Mouse (Mus musculus) yolk sac, embryonic 10.5 days (tissue): ENCODE measurements around the gene App.

Experiments used
- DNase-seq: peaks from one replicate; pipeline ENCODE4 v3.0.0-alpha.2; 2017; ENCODE audit warnings: low spot score

The App gene

DNA sequence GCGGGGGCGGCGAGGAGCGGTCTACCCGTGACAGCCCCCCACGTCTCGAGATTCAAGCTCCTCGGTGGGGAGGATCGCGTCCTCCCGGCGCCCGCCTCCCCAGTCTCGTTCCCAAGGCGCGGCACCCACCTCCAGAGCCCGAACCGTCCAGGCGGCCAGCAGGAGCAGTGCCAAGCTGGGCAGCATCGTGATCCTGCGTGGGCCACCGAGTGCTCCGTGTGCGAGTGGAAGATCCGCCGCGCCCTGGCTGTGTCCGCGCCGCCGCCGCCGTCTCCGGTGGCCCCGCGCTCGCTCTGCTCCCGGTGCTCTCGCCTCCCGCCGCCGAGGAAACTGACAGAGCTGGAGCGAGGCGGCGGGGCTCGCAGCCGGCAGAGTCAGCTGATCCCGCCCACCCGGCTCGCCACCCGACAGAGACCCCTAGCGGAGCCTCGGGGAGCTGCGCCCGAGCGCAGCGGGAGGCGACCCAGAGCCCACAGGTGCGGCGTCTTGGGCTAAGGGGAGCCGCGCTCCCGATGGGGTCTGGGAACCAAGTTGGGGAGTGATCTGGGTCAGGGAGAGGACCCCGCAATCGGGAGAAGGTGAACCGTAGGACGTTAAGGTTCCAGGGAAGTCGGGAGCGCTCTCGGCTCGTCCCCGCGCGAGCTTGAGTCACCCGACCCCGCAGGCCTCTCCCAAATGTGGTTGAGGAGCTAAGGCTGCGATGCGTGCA lies at the start of gene App:
Gene App (minus strand): TSS at position 394 of the 709 bp plus-strand sequence.
- peak; percentile 83 for DNase-seq

DNA sequence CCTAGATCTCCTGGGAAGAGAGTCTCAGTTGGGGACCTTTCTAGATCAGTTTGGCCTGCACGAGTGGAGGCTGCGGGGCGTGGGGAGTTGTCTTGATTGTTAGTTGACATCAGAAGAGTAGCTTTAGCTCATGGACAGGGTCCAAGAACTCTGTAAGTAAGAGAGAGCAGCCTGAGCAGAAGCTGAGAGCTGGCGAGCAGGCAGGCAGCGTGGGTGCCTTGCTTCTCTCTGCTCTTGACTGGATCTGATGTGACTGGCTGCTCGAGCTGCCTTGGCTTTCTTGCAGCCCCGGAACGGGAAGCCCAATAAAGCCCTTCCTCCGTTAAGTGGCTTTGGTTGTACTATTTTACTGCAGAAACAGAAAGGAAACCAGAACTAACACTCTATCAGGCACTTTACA lies 42.3 kb upstream of the App start:
- no peak for DNase-seq

DNA sequence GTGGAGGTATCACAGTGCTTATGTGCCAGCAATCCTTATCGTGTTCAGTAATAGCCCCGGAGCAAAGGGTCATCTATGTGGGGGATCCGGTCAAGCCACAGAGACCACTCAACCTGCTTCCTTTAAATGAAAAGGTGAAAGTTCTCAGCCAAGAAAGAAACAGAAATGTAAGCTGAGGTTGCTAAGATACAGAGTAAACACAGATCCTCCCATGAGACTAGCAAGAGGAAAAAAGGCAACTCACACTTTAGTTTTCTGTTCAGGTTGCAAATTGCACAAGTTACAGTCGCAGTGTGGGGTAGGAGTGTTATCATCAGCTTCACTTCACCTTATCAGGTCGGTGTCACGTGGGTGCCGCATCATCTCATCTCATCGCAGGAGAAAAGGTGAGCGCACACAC lies 41.6 kb upstream of the App start:
- DNase-seq, result no peak

DNA sequence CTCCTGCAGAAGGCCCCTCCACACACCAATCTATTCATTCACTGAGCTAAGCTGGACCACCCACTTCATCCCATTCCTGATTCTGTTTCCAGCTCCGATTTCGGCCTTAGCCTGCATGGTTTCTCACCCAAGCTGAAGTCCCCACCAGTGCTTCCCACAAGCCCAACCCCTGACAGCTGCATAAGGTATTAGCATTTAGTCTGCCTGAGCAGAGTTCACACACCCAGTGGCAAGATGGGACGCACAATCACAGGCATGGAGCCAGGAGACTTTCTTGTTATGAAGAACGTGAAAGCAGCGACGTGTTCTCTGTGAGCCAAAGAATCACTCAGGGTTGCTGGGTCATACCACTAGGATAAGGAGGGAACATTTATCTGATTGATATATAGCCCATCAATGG lies 22.1 kb upstream of the App start:
- DNase-seq, result no peak

DNA sequence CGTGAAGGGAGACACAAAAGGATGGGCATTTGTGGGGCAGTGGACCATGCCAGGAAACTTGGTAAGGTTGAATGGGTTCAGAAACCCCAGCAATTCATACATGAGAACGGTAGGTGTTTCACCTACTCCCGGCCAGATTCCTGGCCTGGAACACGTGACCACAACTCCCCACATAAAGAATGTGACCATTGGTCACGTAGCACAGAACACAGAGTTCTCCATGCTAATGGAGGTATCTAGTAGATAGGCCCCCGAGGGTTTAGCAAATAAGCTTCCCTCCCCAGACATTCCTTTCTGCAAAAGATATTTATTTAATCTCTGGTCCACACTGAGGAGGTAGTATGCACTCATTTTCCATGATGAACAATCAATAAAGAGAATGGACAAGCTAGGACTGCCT lies 21.6 kb upstream of the App start:
- DNase-seq, result no peak

DNA sequence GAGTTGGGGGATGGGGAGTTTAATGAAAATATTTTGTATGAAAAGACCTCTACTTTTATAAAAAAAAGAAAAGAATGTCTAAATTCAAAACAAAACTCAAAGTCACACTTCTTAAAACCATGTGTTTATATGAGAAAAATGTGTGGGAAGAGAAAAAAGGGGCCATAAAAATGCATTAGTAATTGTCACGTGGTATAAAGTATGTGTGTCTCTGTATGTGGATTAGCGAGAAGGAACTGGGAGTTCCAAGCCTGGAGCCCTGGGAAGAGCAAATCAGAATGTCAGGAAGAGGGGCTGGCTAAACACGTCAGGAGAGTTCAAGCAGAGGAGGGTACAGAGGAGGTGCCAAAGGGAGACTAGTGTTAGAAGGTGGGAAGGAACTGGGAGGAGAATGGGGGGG lies 7.9 kb upstream of the App start:
- no peak for DNase-seq

DNA sequence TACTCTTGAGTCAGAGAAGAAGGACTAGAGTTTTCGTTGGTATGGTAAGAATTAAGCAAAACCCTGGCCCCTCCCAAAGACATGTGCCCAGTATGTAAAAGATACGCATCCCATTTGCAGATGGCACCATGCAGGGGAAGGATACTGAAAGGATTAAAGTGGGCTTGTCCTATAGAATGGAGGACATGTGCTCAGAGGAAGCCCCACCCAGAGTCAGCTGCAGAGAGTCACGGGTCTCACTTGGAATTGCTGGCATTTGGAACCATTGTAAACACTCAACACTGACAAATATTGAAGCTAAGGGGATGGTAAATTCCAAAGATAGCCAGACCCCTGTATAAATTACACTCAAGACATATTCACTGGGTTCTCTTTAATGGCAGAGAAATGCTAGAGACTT lies 7.1 kb upstream of the App start:
- DNase-seq, result no peak

DNA sequence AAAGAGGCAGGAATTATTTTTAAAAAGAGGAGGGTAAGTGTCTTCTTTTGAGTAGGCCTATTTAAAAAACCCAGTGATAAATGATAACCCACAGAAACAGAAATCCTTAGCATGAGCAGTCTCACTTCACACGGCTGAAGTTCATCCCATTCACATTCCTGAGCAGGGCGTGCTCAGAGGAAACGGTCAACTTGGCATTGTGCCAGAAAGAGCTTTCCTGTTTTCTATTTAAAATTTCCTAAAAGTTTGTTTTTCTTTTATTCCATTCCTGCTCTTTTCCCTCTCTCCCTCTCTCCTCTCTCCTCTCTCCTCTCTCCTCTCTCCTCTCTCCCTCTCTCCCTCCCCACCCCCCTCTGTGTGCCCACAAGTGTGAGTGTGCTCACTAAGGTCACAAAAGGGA lies 3.1 kb upstream of the App start:
- no peak for DNase-seq

DNA sequence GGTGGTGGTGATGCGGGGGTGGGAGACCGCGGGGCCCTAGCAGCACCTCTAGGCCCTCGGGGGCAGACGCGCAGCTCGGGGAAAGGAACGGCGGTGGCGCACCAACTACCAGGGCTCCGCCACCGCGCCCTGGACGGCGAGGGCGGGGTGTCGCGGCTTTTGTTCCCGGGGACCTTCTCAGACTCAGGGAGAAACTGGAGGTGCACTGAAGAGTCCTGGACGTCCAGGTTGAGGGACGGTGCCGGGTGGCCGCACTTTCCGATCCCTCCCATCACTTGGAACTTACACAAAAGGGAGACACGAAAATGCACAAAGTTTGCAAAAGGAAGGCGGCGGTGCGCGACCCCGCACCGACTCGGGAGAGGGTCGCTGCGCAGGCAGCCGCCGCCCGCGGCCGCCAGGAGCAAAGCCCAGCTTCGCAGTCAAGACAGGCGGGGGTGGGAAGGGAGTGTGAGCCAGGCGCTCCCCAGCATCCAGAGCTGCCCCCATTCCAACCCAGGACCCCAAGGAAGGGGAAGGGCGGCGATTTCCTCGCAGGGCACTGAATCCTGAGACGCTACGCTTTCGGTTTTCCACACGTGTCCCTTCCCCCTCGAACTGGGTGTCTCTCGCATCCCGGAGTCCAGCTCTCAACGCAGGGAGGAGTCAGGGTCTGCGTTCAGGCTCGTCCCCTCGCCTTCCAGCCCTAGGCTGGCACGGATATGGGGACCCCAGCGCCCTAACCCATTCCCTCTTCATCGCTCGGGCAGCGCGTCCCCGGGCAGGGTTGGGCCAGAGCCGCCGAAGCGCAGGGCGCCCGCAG lies 794 bp downstream of the App start:
- DNase-seq, result peak; percentile 72

DNA sequence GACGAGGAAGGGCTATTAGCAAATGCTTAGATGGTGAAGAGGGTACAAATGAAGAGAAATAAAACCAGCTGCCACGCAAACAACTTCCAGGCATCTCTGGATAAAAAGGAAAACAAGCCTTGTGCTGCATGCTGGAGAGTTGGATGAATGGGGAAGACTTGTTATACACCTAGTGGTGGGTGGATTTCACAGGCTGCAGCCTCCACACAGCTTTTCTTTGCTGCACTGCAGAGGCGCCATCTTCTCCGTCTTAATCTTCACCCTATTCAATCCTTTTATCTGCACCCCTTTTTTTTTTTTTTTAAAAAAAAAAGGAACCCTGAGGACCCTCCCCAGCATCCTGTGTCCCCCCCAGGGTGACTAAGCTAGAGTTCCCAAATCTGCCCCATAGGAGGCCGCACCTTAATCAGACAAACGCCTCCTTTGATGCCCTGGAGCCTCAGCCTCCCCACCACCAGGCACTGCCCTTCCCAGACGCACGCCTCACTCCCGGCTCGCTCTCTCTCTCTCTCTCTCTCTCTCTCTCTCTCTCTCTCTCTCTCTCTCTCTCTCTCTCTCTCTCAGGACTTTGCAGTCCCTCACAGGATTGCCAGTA lies 1.5 kb downstream of the App start:
- DNase-seq, result peak; percentile 52

DNA sequence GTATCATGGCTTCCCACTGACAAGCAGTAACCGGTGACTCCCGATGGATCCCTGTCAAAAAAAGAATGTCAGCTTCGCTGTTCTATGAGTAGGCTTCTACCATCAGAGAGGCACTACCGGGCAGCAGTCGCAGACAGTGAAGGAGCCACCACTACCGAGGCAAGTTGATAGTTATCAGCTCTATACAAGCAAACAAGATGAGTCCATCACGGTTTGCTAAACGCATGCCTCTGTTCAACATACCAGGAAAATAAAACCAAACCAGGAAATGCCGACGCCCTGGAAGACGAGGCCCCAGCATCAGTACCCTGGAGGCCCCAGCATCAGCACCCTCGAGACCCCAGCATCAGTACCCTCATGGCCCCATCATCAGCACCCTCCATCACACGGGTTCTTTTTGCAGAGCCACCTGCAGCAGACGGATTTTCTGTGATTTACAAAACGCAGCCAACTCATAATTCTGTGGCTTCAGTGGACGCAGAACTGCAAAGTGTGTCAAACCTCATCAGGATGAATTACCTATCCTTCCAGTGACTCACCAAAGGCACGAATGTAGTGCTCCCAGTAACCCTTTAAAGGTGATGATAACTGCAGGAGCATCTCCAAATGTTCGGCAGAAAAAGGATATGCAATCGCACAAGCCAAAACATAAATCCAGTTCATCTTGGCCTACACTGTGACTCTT lies 2.6 kb downstream of the App start:
- DNase-seq, result no peak

DNA sequence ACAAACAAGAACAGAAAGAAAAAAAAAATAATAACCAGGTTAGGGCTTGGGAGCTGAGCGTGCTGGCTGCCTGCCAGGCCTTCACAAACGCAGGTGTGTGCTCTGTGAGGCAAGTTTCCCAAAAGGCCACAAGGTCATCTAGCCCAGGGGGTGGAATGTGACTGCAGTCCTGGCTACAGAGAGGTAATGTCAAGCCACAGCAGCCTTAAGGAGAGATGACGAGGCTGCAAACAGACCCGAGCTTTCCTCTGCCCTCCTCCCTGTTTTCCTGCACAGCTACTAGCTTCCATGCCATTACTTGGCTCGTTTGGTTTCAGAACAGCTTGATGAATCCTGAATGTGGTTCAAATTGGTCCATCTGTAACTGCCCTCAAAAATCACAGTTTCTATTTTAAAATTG lies 4.7 kb downstream of the App start:
- peak; percentile 55 for DNase-seq

DNA sequence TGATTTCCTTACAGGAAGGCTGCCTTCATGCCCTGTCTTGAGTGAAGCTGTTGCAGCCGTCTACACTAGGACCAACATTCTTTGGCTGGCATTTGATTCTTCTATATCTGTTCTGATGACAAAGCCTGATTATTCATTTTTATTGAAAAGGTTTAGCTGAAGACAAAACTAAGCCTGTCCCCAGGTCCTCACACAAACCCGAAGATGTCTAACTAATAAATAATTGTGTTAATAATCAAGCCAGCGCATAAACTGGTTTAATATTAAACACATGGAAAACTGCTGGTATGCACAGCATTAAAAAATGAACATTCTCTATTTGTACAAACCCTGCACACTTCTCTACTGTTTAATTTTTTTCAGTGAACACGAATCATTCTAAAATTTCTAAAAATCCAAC lies 7.4 kb downstream of the App start:
- no peak for DNase-seq

DNA sequence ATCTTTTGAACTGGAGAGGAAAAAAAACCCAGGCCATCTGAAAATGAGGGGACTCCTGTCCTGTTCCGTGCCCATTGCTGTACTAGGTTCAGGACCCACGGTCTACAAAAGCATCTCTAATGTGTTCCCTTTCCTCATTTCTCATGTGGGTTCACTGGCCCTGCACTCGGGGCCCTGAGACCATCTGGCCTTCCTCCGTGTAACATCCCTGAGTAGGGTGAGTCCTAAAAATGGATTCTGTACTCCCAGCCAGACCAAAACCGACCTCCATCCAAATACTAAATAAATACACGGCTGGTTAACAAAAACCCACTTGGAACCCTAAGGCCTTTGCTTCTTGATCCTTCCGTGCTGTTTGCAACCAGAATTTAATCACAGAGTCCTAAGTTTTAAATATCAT lies 7.9 kb downstream of the App start:
- no peak for DNase-seq

DNA sequence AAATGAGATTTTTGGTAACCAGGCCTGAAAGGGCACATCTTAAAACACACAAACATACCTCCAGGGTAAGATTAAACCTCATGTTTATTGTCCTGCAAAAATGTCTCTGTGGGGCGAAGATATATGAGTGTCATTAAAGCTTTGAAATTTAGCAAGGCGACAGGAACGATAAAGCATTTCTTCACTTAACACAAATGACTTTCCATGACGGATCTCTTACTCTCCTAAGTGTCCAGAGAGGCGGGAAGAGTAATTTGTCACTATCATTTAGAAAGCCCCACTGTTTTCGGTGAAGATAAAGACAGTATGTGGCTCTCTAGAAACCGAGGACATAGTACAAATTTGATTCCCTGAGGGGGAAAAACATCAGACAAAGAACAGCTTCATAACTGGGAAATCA lies 8.4 kb downstream of the App start:
- DNase-seq, result no peak

DNA sequence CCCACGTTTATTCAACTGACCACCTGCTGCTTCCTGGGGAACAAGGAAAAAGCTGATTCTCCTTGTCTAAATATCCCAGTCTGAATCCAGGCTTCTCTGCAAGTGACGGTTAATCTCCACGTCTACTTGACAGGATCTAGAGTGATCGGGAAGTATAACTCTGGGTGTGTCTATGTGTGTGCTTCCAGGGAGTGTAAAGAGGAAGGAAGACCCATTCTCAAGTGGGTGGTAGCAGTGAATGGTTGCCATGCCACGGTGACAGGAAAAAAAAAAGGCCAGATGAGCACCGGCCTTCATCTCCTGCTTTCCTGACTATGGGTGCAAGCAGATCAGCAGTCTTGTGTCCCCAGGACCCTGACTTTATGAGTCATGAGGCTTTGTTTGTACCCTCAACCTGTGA lies 10.8 kb downstream of the App start:
- no peak for DNase-seq

DNA sequence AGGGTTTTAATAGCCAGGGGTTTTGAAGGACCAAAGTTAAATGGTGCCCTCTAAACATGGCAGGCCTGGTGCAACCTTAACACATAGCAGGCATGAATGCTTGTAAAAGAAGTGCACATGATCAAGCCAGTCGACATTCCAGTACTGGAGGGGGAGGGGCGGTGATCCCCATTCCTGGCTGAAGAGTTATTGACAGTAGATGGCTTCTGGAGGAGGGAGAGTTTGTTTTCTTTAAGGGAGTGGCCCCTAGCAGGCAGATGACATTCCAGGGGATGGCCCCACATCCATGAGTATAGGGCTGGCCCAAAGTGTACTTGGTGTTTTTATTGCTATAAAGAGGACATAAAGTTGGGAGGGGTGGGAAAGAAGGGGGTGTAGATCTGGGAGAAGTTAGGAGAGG lies 13.4 kb downstream of the App start:
- DNase-seq, result no peak

DNA sequence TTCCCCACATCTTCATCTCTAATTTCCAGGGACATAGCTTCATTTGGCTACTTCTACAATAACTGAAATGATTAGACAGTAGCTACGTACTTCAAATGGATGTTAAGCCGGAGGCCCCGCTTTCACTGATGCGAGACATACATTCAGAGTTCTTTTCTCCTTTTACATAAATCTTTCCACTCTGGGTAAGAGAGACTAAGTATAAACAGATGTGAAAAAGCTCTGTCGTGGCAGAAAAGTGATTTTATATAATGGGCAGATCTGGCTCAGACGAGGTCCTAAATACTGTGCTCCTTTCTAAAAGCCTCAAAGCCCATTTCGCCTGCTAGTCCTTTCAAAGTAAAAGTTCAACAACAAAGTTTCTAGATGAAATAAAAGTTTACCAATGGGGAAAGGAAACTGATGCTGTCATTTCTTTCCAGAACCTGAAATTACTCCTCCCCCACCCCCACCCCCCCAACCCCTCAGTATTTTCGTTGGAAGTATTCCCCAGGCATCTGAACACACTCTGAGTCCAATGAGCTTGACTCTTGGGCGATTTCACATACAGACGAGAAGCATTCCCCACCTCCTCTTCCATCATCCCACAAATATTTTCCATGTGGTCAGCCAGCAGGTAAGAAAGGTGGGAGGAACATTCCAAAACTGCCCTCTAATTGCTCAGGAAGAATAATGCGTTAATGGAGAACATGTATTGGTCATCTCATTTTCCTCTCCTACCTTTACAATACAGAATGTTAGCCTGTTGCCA lies 15.6 kb downstream of the App start:
- no peak for DNase-seq

DNA sequence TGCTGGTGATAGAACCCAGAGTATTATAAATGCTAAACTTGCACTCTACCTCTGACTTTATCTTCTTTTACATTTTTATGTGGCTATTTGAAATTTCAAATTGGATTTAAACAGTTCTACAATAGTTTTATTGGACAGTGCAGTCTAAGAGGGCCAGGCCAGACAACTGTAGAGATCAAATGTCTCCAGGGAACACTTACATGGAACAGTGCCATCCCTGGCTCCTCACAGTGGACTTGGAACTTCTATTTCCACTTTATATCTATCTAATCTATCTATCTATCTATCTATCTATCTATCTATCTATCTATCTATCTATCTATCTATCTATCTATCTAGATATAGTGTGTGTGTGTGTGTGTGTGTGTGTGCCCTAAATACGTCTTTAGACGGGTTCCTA lies 16.4 kb downstream of the App start:
- no peak for DNase-seq

DNA sequence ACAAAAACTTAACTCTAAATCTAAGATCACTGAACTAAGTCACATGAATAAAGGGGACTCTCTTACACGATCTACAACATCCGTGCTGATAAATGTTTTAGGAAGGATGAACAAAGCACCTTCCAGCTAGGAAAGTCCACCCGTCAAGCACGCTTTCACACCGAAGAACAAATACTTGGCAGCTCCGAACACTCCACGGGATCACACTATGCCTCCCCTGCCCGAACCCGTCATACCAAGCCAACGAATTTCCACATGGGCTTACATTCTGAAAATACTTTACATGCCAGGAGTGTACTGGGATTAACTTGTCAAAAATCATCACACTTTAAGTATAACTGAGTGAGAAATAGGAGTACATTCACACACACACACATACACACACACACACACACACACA lies 17.7 kb downstream of the App start:
- DNase-seq, result no peak

DNA sequence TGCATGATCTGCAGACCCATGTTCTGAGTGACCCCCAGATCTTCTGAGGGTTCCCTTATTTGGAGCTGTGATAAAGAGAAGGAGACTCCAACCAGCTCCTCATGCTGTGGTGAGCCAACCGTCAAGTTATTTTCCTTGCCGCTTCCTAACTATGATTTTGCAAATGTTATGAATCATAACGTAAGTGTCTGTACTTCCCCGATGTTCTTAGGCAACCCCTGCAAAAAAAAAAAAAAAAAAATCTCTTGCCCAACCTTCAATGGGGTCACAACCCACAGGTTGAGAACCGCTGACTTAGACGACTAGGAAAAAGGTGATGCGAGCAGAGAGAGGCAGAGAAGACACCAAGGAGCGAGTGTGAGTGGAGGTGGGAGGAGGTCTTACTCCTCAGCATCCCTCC lies 21.1 kb downstream of the App start:
- no peak for DNase-seq

DNA sequence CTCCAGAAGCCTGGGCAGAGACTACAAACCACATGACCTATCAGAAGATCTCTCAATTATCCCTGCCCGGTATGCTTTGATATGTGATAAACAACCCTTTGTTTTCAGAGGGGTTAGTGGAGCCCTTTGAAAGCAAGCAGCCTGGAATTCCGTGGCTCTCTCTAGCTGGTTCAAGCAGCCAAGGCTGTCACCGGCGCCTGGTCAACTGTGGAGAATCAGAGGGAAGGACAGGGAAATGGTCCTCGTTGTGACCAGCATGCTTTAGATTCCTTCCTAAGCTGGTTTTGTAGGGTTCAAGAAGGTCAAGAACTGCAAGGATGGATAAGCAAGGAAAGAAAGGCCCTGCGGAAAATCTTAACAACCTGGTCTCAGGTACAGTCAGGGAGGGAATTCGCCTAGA lies 21.9 kb downstream of the App start:
- DNase-seq, result no peak
